Mouse (Mus musculus) C3H10T1/2 (cell line): Measurements from ENCODE around the gene Fam19a3. TPM values are rescaled to one million over a fixed set of nuclear protein-coding genes. Genes with fewer than 3 reads are reported as not detected.

Experiments used
- polyA plus RNA-seq, 2 experiments: library from polyadenylated mRNA; unstranded; fragments of >200 nt; fragmentation: generic; extraction: Trizol; gene quantifications; one replicate each; pipeline ENCODE4 v1.2.1; 2012; ENCODE audit warnings: missing spikeins in 2 of 2

Gene Fam19a3
- not detected for polyA plus RNA-seq

GRCm38 (mm10) chr3:104781471-104781903 lies at the start of gene Fam19a3:
Gene Fam19a3 (minus strand): TSS chr3:104781840.

GRCm38 (mm10) chr3:104817991-104818748 lies 36.5 kb upstream of the Fam19a3 start, which contains the start of gene Mov10:
Gene Mov10 (minus strand): TSS chr3:104818563.

GRCm38 (mm10) chr3:104788075-104788474 lies 6.4 kb upstream of the Fam19a3 start, which contains the start of gene Rhoc:
Gene Rhoc (plus strand): TSS chr3:104788375.

GRCm38 (mm10) chr3:104780561-104781420 lies 849 bp downstream of the Fam19a3 start, which contains the start of gene Ppm1j:
Gene Ppm1j (plus strand): TSS chr3:104781056.

Other genes starting within 250 kb of the Fam19a3 start
- 1 to 10 TPM in 1 of 2 experiments, under 1 TPM in 1; 0.82 to 3.4 TPM for gene Slc16a1, start 143.2 kb downstream of the Fam19a3 start, polyA plus RNA-seq
- gene Ppm1j, start 784 bp downstream of the Fam19a3 start, polyA plus RNA-seq = under 1 TPM in 1 of 2 experiments, not detected in 1; 0.02 TPM
- gene Rhoc, start 6.5 kb upstream of the Fam19a3 start, polyA plus RNA-seq = 100 to 1,000 TPM; 360 to 440 TPM
- 10 to 100 TPM; 12.6 to 29.9 TPM for gene Mov10, start 36.7 kb upstream of the Fam19a3 start, polyA plus RNA-seq
- 1 to 10 TPM; 1.8 to 8.2 TPM for gene St7l, start 82.2 kb upstream of the Fam19a3 start, polyA plus RNA-seq
- gene Capza1, start 82.7 kb upstream of the Fam19a3 start, polyA plus RNA-seq = 10 to 100 TPM in 1 of 2 experiments, 1 to 10 TPM in 1; 2.1 to 17.6 TPM
- under 1 TPM; 0.01 to 0.26 TPM for gene Wnt2b, start 180.1 kb upstream of the Fam19a3 start, polyA plus RNA-seq